Mouse (Mus musculus): ENCODE results near the gene Gm10309.
"Not testable (repeated sequence)": the region's sequence is repeated elsewhere in the genome, so short reads cannot be mapped to it uniquely, and the experiment has no call there.

The Gm10309 gene

DNA sequence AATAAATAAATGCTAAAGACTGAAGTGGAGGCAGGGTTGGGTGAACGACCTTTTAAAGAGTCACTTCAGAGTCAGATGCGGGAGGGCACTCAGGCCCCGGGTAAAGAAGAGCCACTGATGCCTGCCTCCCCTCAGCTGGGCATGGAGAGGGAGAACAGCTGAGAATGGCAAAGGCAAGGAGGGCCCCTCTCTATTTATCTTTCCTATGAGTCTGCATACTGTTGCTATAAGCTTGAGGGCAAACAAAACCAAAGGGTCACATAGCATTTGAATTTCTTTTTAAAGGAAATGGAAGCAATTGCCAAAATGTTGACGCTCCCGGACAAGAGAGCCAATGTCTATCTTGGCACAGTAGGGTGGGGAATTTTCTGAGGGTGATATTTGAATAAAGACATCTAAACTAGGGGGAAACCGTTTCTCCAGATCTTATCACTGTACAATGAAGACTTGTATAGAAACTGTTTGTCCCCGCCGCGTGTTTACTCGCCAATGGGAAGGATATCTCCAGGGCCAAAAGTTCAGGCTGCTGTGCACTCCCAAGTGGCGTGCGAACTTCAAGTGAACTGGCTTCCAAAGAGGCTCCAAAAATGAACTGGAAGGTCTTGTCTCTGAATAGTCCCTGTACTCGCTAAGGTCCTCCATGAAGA lies 10.1 kb upstream of the Gm10309 start:
- no peak for DNase-seq (ENCODE audit: low spot score)

DNA sequence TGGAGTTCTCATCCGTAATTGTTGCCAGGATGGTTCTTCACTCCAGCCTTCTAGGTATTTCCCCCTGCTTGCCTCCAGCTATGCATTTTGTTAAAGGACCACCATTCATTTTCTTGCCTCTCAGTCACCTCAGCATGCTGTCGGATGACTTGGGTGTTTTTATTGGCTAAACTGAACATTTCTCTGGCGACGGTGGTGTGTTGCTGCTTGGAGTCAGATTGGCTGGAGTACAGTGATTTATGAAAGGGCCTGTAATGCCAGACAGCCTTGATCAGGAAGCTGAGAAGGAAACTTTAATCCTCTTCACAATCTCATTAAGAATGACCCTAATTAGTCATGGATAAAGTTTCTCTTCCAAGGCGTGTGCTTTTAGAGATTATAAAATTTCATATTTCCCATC lies 4.8 kb upstream of the Gm10309 start:
- no peak for DNase-seq (ENCODE audit: low spot score)

DNA sequence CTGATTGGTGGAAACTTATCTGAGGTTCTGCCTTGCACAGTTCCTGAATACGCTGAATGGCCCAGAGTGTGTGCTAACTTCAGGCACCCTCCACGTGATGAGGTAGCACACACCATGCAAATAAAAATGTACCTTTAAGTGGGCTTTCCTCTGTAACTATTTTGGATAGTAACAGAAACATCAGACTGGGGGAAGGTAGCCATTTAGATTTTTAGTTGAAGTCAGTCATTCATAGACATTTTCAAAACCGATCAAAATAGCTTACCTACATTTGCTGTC lies 3.1 kb upstream of the Gm10309 start:
- DNase-seq (ENCODE audit: low spot score): no peak

DNA sequence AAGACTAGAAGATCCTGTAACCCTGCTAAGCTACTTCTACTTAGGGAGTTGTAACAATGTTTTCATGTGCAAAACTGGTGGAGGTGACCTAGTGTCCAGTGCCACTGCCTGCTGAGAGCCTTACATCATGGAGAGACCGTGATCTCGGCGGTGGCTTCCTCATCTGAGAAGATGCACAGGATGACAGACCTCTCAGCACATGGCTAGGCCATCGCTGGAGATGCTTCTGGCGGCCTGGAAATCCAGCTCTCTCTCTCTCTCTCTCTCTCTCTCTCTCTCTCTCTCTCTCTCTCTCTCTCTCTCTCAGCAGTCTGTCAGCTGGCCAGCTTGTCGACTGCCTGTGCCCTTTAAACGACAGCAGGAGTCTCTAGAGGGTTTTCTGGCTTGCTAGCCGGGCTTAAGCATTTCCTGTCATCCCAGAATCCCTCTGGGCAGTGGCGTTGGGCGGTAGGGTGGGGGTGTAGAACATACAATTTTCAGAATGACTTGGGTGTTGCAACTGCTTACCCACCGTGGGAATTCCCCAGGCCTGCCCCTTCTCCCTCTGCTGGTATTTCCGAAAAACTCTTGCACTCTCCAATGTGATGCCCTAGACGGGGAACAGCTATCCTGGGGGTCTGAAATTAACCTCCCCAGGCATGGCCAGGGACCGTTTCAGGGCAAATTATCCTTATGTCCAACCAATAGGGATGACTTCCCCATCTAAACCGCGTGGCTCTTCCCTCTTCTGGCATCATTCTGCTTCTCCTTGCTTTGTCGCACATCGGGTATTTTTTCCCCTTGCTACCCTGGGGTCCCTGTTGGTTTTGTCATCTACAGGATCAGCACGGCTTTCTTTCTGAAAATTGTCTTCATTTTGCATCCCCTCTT lies 2.5 kb upstream of the Gm10309 start:
- no peak for DNase-seq (ENCODE audit: low spot score)

DNA sequence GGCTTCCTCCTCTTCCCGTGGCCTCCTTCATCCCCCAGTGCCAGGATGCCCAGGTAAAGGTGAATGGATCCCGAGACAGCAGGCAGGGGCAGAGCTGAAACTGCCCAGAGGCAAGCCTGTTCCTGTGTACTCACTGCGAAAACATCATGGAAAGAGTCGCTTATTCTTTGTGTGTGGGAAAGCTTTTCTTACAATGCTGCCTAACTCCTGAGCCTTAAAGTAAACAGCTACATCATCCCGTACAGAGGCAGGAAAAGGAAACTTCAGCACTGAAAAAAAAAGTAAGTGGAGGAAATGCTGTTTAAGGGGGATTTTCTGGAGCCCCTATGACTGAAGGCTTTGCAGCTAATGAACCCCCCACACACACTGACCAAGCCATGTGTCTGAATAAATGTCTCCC lies 1.8 kb upstream of the Gm10309 start:
- no peak for DNase-seq (ENCODE audit: low spot score)

DNA sequence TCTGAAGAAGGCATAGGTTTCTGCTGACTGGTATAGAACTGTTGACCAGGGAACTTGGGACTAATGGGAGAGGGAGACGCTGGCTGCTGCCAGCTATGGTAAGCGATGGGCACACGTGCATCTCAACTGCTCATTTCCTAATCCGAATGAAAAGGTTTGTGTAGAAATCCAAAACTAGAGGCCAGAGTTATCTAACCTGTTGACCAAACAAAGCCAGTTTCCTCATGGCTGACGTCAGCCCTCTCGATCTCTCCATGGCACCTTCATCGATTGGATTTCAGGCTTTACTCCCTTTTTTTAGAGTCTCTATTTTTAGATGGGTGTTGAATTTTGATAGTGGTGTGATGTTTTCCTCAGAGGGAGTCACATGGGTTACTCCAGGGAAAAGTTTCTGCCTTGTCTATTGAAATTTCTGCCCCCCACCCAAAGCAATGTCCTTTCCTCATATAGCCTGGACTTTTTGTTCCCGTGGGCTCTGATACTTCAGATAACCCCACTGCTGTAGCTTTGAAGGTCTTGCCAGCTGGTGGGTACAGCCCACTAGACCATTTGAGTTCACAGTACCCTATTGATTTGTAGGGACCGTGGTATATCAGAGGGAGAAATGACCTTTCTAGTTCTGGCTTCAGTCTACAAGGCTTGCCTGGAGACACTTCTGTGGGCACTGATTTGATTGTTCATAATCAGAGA lies 1.7 kb downstream of the Gm10309 start:
- no peak for DNase-seq (ENCODE audit: low spot score)

DNA sequence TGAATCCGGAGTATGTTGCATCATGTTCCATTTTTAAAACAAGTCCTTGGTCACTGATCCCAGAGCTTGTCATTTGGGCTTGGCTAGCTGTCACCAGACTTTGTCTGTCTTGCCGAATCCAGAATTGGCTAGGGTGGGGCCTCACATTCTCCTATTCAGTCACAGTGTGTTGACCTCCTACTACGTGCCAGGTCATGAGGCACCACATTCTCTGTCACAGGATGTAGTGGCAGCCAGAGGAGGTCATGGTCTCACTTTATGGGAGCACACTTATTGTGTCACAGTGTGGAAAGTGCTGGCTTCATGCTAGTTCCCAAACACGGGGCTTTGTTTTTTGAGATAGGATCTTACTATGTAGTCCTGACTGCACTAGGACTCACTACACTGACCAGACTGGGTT lies 3.6 kb downstream of the Gm10309 start:
- no peak for DNase-seq (ENCODE audit: low spot score)

DNA sequence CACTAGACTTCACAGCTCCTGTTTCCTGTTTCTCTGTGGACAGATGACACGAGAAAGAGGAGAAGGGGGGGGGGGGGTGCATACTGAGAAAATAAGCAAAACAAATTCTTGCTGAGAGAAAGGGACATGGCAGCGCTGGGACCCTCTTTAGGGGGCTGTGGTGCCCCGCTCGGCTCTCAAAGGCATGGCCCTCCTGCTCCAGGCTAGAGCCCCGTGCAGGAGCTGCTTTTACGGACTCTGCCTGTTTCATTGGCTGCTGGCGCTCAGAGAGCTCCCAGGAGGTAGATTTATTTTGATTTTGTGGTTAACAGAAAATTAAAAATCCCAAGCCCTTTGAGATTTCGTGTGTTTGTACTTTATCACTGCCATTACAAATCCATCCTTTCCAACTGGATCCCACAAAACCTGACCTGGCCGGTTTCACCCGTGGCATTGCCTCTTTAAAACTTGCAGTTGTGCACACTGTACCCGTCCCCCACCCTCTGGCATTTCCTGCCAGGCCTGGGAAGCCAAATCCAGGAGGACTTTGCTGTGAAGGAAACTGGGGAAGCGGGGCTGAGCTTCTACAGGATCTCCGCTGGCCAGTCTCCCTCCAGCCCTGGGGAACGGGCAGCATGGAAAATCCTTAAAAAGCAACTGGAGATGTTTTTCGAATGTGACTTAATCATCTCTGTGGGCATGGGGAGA lies 5.5 kb downstream of the Gm10309 start:
- no peak for DNase-seq (ENCODE audit: low spot score)

DNA sequence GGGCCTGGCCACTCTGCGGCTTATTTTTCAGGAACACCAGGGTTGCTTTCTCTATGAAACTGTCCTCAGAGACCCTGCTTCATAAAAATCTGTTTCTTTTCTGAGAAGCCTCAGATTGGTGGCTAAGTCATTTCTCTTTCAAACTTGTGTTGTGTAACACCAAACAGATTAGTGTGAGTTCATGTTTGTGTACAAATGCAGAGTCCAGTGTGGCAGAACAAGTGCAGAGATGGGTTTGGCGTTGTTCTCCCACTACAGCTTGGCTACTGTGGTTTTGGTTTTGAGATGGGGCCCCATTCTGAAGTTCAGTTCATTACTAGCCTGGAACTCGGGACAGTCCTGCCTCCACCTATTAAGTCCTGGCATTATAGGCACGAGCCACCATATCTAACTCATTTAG lies 7.7 kb downstream of the Gm10309 start:
- no peak for DNase-seq (ENCODE audit: low spot score)

DNA sequence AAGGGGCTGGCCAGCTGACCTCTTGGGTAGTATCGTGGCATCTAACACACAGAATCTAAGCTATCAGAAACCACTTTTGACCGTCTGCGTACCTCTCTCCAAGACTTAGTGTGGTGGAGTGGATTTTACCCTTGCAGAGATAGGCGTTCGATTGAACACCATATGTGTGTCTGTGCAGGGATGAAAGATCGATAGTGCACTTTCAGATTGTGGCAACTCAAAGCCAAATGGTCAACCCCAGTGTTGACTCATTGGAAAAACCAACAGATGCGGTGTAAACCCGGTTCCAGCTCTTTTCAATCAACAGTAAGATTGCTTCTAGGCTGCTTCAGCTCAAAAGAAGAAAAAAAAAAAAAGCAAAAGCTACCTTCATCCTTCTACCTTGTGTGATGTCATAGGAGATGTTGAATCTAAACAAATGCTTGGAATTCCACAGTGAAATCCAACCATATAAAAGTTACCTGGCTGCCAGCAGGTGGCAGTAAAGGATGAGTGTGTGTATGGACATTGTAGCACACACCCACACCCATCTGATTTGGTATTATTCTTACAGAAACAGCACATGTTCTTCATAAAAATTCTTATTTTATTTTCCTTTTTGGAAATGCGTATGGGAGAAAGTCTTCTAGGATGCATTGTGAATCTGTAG lies 8.8 kb downstream of the Gm10309 start:
- peak; percentile 45 for DNase-seq (ENCODE audit: low spot score)

DNA sequence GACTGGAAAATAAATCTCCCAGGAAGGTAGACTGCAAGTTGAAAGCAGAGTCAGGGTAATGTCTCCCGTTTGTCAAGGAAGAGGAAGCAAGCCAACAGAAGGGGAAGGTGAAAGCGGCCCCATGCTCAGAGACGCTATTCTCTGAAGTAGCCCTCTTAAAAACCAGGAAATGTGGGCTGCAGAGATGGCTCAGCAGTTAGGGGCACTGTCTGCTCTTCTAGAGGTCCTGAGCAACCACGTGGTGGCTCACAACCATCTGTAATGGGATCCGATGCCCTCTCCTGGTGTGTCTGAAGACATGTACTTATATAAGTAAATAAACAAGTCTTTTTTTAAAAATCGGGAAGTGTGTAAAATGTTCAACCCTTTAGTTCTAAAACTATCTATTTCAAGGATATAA lies 10.1 kb downstream of the Gm10309 start:
- peak; percentile 16 for DNase-seq (ENCODE audit: low spot score)

DNA sequence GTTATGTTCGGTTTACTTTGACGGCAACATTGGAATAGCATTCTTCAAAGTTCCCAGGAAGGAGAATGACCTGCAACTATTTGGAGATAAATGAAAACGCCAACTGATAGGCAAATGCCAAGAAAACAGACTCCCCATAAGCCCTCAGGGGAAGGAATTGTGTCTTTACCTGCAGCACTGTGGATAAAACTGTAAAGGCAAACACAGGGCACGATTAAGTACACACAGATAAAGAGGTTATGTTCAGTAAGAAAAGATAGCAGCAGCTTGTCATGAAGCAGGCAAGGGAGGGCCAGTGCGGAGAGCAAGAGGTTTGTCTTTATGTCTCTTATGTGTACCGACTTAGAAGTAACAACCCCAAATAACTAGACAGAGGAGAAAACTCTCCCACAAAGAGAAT lies 10.5 kb downstream of the Gm10309 start:
- no peak for DNase-seq (ENCODE audit: low spot score)

DNA sequence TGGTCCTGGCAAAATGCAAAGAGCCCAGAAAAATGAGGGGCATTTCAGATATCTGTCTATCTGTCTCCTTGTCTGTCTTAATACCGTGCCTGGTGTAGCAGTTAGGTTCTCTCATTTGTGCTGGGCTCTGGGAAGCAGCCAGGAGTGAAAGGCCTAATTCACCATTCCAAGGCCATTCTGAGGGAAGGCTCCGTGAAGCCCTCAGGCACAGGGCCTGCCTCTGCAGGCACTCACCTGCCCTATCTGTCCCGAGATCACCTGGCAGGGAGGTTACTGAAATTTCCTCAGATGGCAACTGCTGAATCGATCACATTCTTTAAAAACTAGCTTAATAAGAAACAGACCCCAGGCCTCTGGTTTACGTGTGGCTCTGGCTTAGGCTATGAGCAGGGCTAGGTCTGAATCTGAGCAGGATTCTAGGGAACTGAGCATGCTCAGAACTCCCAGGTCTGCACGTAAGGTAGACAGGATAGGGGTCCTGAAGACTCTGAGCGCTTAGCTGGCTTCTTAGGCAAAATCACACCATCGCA lies 11.1 kb downstream of the Gm10309 start:
- no peak for DNase-seq (ENCODE audit: low spot score)

DNA sequence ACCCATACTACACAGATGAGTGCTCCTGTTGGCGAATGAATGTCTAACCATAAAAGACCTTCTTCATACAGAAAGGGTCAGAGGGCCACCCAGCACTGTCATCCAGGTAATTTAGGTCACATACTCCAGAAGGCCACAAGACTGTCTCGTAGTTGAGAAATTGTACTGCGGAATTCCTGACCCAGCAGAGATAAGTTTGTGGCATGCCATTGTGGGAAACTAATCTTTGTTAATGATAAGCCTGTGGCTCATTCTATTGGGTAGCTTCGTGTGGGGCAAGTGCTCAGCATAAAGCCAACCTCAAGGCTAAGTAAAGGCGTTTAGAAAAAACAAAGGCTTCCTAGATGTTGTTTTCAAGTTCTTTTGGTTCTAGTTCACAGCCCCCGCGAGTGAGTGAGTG lies 12.7 kb downstream of the Gm10309 start:
- no peak for DNase-seq (ENCODE audit: low spot score)

DNA sequence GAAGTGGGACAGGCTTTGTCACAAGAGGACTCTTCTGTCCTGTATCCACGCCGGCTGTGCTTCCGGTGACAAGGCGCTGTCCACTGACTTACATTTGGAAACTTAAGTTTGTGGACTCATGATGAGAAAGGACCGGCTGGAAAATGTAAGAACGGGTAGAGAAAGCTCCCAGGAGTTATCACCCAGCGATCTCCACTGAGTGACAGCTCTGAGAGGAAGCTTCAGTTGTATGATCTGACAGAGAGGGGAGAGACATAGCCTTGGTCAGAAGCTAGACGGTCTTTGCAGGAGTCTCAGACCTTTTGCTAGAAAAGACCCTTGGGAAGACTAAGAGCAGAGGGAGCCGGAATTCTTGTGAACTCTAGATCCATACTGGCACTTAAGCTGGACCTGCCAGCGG lies 15.2 kb downstream of the Gm10309 start:
- DNase-seq (ENCODE audit: low spot score): no peak

DNA sequence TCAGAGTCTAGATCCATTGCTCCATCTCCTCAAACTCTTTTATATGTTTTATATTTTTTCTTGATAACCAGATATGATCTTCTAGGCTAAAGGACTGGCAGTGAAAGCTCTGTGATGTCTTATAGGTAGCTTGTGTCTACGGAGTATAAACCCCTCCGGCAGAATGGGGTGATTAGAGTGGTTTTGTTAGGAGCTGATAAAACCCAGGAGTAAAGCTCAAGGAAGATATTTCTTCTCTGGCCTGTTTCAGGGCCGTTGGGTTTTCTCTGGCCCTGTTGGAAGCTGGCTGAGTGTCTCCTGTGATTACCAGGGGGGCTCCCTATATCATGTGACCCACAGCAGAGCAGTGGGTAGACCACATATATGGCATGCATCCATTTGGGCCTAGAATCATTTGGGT lies 17.6 kb downstream of the Gm10309 start:
- no peak for DNase-seq (ENCODE audit: low spot score)

DNA sequence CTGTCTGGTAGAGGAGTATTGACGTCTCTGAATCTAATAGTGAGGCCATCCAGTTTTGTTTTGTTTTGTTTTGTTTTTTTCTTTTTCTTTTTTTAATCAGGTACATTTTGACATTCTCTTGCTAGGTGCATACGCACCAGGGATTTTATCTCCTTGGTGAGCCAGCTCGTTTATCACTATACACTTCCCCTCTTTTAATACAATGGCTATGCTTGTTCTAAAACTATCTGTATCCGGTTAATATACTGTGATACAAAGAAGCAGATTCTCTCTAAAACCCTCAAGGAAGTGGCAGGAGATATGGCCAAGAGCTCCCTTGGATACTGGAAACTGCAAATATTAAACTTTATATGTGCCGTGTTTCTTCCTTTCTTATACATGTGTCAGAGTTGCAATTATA lies 18.4 kb downstream of the Gm10309 start:
- DNase-seq (ENCODE audit: low spot score): no peak

DNA sequence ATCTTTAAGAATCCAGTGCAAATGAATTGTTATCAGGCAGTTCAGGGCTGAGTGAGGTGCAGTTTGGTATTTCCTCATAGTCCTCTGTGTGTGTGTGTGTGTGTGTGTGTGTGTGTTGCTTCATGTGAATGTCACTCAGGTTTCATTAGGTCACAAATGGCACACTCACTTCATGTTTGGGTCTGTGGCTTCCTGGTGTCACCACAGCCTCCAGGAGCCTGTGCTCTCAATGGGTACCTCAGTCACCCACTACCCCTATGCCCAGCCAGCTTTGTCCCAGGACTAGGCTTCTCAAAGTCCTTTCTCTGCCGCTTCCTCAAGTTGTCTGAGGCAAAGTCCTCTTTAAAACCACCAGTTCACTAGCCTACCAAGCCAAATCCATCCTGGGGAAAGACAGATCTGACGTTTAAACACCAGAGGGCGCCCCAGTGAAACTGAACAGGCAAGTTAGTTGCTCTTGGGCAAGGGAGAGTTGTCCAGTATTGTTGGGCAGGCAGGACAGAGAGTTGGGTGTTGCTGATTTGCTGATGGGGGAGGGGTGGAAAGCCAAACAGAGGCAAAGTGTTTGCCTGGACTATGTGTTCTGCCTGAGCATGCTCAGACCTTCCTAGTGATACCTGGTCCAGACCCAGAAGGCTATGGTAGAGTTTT lies 20.8 kb downstream of the Gm10309 start:
- peak; percentile 81 for DNase-seq (ENCODE audit: low spot score)

DNA sequence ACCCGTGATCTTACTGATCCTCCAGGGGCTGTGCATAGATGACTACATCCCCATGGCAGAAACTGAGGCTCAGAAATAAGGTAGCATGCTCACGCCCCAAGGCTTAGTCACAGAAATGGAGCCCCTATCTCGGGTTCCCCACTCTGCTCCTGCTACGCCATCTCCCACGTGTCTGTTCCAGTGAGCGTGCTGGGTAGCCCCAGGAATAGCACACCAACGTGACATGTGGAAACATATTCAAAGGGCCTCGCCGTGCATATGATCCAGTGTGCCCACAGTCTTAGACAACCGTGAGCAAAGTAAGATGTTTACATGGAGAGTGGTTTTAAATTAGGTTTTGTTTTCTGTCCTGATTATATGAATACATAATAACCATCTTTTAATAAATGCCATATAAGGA lies 22.4 kb downstream of the Gm10309 start:
- no peak for DNase-seq (ENCODE audit: low spot score)

DNA sequence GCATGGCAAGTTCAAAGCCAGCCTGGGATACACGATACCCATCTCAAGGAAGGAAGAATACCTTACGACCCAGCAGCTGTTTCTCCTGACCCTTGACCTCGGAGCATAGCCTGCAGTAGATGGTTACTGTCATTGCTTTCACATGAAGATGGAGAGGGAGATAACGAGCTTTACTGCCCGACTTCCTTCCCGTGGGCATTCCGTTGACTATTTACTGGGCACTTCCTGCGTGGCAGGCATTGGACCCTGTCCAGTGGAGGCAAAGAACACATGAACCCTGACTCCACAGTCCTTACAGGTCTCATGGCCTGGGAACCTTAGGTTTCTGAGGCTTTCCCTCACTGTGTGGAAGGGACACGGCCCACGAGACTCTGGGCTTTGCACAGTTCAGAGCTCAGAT lies 25.6 kb downstream of the Gm10309 start:
- no peak for DNase-seq (ENCODE audit: low spot score)

DNA sequence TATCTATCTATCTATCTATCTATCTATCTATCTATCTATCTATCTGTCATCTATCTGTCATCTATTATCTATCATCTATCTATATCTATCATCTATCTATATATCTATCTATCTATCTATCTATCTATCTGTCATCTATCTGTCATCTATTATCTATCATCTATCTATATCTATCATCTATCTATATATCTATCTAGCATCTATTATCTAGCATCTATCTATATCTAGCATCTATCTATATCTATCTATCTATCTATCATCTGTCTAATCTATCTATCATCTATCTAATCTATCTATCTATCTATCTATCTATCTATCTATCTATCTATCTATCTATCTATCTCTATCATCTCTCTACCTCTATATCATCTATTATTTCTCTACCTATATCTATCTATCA lies 27.6 kb downstream of the Gm10309 start:
- not testable (repeated sequence) for DNase-seq (ENCODE audit: low spot score)

DNA sequence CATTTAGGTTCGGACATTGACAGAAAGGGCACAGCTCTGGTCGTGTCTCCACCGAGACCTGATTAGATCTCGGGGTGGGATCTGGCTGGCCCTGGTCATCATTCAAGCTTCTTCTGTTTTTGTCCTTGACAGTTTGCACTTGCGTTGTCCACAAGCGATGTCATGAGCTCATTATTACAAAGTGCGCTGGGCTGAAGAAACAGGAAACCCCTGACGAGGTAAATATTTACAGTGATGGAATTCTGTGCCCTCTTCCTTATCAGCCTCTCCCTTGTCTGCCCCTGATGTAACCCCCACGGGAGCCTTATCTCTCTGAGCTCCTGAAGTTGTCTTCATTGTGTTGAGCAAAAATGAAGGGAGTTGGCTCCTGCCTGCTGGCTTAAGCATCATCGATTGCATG lies 28.4 kb downstream of the Gm10309 start:
- DNase-seq (ENCODE audit: low spot score): no peak

Measured in layer of hippocampus, adult 9-10 months (tissue).